Mouse (Mus musculus) midbrain, embryonic 12.5 days (tissue): ENCODE data around the gene Mmp14. TPM values are rescaled to one million over a fixed set of nuclear protein-coding genes. Genes with fewer than 3 reads are reported as not detected.

ENCODE experiments used
- ATAC-seq: fragments of 200-750 bp; cut with Nextera tagmentation; 2 replicates; pipeline ENCODE4 v1.8.0; 2017; ENCODE audit warnings: low read depth, moderate TSS enrichment, moderate library complexity; ENCODE audit not compliant: low FRiP score
- H3K27ac ChIP-seq: fragments of 300-500 bp; sonication (generic); replicated peaks from 2 replicates; pipeline ENCODE4 v1.5.1; 2016; ENCODE audit warnings: mild to moderate bottlenecking
- H3K27me3 ChIP-seq: fragments of 300-500 bp; sonication (generic); 2 replicates; pipeline ENCODE4 v1.6.1; 2016; ENCODE audit warnings: mild to moderate bottlenecking
- H3K36me3 ChIP-seq: fragments of 300-500 bp; sonication (generic); 2 replicates; pipeline ENCODE4 v1.6.1; 2016
- H3K4me1 ChIP-seq: fragments of 300-500 bp; sonication (generic); 2 replicates; pipeline ENCODE4 v1.6.1; 2016
- H3K4me2 ChIP-seq: fragments of 300-500 bp; sonication (generic); replicated peaks from 2 replicates; pipeline ENCODE4 v1.6.1; 2016; ENCODE audit warnings: mild to moderate bottlenecking, moderate library complexity
- H3K4me3 ChIP-seq: fragments of 300-500 bp; sonication (generic); 2 replicates; pipeline ENCODE4 v1.5.1; 2016; ENCODE audit warnings: mild to moderate bottlenecking
- H3K9ac ChIP-seq: fragments of 300-500 bp; sonication (generic); replicated peaks from 2 replicates; pipeline ENCODE4 v1.6.1; 2016; ENCODE audit warnings: mild to moderate bottlenecking, moderate library complexity
- H3K9me3 ChIP-seq: fragments of 300-500 bp; sonication (generic); 2 replicates; pipeline ENCODE4 v1.6.1; 2016; ENCODE audit warnings: mild to moderate bottlenecking
- WGBS: fragments of 180-500 bp; shearing (Covaris S2); methylation state at CpG from one replicate; pipeline ENCODE4 v1.1.7; 2016; 5-methylcytosine and 5-hydroxymethylcytosine counted together
- polyA plus RNA-seq: library from polyadenylated mRNA; unstranded; fragments of >200 nt; fragmentation: Nextera tagmentation; extraction: Ambion mirVana; gene quantifications from 2 replicates; pipeline ENCODE4 v1.2.1, GENCODE M21; 2016

Gene Mmp14
- polyA plus RNA-seq, 1 experiment from 2014 or later: 88.6 TPM

DNA sequence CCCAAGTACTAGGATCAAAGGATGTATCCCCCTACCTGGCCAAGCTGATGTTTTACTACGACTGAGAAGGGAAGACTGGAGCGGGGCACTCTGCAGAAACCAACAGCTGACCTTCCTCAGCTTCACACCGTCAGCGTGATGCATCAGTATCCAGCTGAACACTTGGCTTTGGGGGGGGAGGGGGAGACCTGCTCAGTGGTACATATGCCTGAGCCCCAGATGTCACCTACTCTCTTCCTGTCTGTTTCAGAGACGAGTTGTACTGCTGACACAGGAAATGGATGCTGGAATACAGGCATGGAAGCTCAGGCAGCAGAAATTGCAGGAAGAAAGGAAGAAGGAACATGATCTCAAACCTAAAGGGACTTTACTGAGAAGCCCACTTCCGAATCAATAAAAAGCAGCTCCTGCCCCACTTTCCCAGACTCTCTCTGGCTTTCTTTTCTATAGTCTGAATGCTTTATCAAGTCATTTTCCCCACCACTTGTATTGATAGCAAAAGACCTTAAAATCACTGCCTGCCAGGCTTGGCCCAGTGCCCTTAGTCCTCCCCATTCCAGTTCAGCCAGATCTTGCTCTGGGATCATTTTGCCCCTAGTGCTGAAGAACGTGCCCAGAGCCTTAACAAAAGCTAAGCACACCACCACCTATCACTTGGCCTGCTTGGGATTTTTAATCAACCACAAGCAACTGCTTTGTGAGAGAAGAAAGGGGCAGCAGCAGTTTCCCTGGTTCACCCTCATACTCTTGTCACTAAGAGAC, 1.9 kb upstream of the Mmp14 start:
- Histone ChIP-seq H3K4me2 (peak overlapping the region; percentile 61), H3K9me3 (no peaks in the 10 kb centered on the region), H3K4me3 (0 out of 2 replicates have a peak overlapping the region, but pooled peaks have one; percentile 3), H3K4me1 (peaks cover 63% of the 10 kb centered on the region), H3K27me3 (peaks cover 13% of the 10 kb centered on the region; the same call in 1 of the 2 replicates), H3K27ac (peak overlapping the region; percentile 30), H3K36me3 (peaks cover 10% of the 10 kb centered on the region; the same call in 1 of the 2 replicates), H3K9ac (no peak overlapping the region)
- 67% methylated on average over 7 of the region's 7 CpGs for WGBS
- ATAC-seq: no peak

DNA sequence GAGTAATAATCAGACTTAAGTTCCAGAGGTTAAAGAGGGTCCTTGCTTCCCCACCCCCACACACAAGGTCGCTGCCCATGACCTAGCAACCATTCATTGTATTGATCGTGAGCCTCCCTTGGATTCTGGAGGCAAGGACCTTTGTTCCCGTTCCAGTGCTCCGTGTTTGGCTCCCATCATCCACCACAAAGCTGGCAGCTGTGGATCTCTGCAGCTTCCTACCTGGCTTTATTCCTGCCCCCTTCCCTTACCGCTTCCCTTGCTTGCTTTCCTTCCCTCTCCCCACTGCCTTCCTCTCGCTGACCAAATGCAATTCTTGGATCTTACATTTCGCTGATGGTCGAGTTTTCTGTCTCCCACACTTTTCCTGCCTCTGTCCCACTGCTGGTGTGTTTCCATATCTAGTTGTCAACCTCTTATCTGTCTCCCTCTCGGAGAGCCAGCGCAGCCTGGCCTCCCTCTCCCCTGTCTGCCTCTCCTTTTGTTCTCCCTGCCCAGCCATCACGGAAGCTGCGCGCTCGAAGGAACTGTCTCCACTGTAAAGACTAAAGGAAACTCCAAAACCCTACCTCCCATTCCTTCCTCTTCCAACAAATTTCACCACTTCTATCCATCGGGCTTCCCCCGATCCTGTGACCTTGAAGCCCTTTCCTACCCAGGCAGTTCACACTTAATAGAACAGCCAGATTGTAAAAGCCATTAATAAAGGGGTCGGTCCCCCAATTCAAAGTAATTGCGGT, 836 bp upstream of the Mmp14 start:
- no peaks in the 10 kb centered on the region for H3K9me3 ChIP-seq
- peak overlapping the region; percentile 56 for H3K4me3 ChIP-seq
- peak overlapping the region; percentile 84 for H3K27ac ChIP-seq
- peaks cover 10% of the 10 kb centered on the region; the same call in 1 of the 2 replicates for H3K36me3 ChIP-seq
- peak overlapping the region; percentile 87 for H3K9ac ChIP-seq
- ATAC-seq: no peak
- peak overlapping the region; percentile 61 for H3K4me2 ChIP-seq
- 2% methylated on average over 18 of the region's 18 CpGs for WGBS
- peaks cover 63% of the 10 kb centered on the region for H3K4me1 ChIP-seq
- H3K27me3 ChIP-seq: peaks cover 13% of the 10 kb centered on the region; the same call in 1 of the 2 replicates

DNA sequence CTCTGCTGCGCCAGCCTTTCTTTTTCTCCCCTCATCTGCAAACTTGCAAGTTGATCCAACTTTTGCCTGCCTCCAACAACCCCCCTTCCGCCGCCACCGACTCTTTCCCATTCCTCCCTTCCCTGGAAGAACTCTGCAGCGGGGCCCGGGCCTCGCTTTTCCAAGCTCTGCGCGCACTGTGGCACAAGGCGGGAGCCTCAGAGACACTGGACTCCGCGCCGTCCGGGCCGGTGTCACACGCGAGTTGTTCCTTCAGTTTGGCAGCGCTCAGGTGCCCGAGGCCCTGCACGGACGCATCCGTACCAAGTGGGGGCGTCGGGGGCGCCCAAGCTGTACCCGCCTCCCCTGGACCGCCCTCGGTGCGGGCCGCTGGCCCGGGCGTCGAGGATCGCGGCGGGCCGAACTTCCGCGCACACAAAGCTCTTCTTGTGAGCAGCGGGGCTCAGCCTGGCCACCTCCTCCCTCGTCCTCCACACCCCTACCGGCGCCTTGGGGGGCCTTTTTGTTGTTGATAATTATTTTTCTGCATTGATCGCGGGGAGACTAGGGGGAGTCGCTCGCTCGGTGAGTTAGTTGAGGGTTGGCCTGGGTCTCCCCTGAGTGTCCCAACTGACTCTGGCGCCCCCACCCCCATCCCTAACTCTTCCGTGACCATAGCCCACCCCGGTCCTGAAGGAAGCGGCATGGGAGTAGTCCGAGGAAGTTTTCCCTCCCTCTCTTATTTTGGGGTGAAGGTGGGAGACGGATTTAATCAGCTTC, 845 bp downstream of the Mmp14 start:
- peak; percentile 55; the same call in 1 of the 2 replicates for ATAC-seq
- Histone ChIP-seq H3K27me3 (peaks cover 13% of the 10 kb centered on the region; the same call in 1 of the 2 replicates), H3K9ac (peak overlapping the region; percentile 87), H3K36me3 (peaks cover 10% of the 10 kb centered on the region; the same call in 1 of the 2 replicates), H3K4me3 (peak overlapping the region; percentile 56), H3K4me2 (peak overlapping the region; percentile 61), H3K27ac (peak overlapping the region; percentile 84), H3K4me1 (peaks cover 57% of the 10 kb centered on the region), H3K9me3 (no peaks in the 10 kb centered on the region)
- WGBS: 4% methylated on average over 54 of the region's 54 CpGs

DNA sequence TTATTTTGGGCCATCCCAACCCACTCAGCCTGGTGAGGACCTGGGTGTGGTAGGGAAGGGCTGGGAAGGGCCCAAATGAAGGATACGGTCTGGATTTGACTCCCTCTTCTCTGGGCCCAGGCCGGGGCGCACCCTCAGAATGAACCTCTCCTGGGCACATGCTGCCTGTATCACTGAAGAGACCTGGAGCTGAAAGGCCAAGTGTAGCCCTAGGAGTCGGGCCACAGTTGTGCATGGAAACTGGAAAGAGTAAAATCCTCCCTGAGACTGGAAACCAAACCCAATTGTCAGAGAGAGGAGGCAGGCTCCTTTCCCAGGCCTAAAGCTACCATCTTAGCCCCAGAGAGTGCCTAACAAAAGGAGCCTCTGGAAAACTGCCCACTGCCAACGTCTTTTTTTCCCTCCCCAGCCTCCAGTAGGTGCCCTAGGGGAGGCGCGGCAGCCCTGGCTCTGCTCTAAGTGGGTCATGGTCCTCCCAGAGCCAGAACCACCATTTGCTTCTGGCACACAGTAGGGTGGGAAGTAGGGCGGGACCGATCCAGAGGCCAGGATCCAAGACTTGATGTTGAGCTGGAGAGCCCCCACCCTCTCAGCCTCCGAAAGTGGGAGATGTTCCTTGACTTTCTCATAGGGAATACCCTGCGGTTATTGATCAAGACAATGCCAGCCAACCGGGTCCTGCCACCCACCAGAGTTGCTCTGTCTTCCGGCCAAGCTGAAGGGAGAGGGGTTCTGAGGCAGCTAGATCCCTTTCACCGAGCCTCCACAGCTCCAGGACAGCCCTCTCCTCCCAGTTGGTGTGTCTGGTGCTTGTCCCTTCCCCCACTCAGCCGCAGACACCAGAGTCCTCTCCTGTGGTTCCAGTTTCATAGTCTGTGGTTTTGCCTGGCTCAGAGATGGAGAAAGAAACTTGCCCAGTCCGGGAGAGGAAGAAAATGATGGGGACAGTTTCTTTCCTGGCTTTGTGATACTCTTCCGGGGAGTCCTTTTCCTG, 1.7 kb downstream of the Mmp14 start:
- ATAC-seq: peak; percentile 7; the same call in 1 of the 2 replicates
- H3K36me3 ChIP-seq: peaks cover 14% of the 10 kb centered on the region
- H3K9me3 ChIP-seq: no peaks in the 10 kb centered on the region
- H3K4me2 ChIP-seq: peak overlapping the region; percentile 61
- H3K27ac ChIP-seq: peak overlapping the region; percentile 84
- peak overlapping the region; percentile 56 for H3K4me3 ChIP-seq
- peaks cover 13% of the 10 kb centered on the region; the same call in 1 of the 2 replicates for H3K27me3 ChIP-seq
- WGBS: 47% methylated on average over 17 of the region's 17 CpGs
- peak overlapping the region; percentile 87 for H3K9ac ChIP-seq
- peaks cover 48% of the 10 kb centered on the region for H3K4me1 ChIP-seq

DNA sequence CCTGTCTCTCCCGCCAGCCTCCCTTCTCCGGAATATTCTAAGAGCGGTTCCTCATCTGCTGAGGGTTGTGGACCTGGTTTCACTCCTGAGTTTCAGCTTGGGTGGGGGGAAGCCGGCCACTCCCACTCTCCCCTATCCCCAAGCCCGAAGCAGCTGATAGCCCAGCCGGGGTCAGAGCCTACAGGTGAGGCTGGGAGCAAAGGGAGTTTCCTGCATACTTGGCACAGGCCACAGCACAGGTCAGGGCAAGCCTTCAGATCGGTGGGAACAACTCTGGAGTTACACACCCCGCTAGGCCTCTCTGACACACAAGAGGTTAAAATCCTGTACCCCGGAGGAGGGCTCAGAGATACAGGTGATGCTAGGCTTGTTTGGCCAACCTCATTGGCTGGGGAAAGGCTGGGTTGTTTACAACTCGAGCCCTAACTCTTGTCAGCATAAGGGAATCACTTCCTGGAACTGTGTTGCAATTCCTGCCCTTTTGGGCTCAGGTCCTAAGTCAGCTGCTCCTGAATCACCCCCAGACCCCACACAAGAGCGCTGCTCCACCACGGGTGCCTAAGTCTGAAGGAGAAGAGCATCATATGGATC, 2.6 kb downstream of the Mmp14 start:
- H3K9ac ChIP-seq: peak overlapping the region; percentile 87; the same call in 1 of the 2 replicates
- H3K4me2 ChIP-seq: peak overlapping the region; percentile 61
- no peak for ATAC-seq
- no peaks in the 10 kb centered on the region for H3K9me3 ChIP-seq
- peaks cover 13% of the 10 kb centered on the region; the same call in 1 of the 2 replicates for H3K27me3 ChIP-seq
- peak overlapping the region; percentile 30; the same call in 1 of the 2 replicates for H3K27ac ChIP-seq
- H3K4me3 ChIP-seq: peak overlapping the region; percentile 56; the same call in 1 of the 2 replicates
- WGBS: 74% methylated on average over 12 of the region's 12 CpGs
- peaks cover 22% of the 10 kb centered on the region for H3K36me3 ChIP-seq
- H3K4me1 ChIP-seq: peaks cover 46% of the 10 kb centered on the region

DNA sequence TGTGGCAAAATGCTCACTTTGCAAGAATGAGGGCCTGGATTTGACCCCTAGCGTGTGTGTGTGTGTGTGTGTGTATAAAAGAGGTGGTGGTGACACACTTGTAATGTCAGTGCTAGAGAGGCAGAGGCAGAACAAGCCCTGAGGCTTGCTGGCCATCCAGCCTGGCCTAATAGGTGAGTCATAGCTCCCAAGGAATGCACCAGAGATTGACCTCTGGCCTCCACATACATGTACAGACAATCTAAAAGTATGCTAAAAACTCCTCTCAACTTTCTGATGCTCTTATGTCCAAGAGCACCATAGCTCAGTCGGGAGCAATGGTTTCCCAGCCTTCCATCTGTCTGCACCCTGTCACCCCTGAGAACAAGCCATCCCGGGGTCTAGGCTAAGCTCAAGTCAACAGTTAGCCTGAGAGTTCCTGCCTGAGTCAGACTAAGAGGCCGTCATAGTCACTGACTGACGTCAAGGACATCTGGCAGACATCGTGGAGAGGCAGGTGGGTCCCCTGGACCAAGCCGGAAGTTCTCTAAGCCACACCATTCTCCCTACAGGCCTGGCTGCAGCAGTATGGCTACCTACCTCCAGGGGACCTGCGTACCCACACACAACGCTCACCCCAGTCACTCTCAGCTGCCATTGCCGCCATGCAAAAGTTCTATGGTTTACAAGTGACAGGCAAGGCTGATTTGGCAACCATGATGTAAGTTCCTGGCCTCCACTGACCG, 3.9 kb downstream of the Mmp14 start:
- Histone ChIP-seq H3K36me3 (peaks cover 24% of the 10 kb centered on the region), H3K27me3 (peaks cover 13% of the 10 kb centered on the region; the same call in 1 of the 2 replicates), H3K9ac (no peak overlapping the region), H3K9me3 (no peaks in the 10 kb centered on the region), H3K4me3 (no peak overlapping the region), H3K27ac (no peak overlapping the region), H3K4me1 (peaks cover 34% of the 10 kb centered on the region), H3K4me2 (no peak overlapping the region)
- WGBS: 89% methylated on average over 11 of the region's 11 CpGs
- ATAC-seq: no peak

DNA sequence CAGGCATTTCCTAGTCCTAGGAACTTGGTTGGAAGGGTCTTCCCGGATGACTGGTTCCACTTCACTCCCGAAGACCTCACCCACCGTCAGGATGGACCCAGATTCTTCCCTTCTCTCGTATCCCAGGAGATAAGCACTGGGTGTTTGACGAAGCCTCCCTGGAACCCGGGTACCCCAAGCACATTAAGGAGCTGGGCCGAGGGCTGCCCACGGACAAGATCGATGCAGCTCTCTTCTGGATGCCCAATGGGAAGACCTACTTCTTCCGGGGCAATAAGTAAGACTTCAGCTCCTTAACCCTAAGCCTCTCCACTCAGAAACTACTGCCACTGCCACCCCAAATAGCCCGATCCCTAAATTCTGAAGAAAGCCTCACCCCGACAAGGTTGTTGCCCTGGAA, 7.7 kb downstream of the Mmp14 start:
- ATAC-seq: no peak
- peaks cover 33% of the 10 kb centered on the region for H3K36me3 ChIP-seq

DNA sequence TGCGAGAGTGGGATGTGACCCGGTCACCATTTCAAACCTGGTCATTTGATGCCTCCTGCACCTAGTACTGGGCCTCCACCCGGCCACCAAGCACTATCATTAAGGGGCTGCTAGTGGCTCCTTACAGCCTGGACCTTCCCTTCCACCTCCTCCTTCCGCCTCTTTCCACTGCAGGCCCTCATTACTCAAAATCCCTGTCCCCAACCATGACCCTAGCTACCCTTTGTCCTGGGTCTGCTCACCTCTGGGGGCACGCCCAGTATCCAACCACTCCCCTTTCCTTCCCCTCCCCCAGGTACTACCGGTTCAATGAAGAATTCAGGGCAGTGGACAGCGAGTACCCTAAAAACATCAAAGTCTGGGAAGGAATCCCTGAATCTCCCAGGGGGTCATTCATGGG, 8.2 kb downstream of the Mmp14 start:
- no peaks in the 10 kb centered on the region for H3K4me1 ChIP-seq
- H3K9ac ChIP-seq: no peak overlapping the region
- no peak overlapping the region for H3K27ac ChIP-seq
- no peak overlapping the region for H3K4me2 ChIP-seq
- H3K9me3 ChIP-seq: no peaks in the 10 kb centered on the region
- ATAC-seq: no peak
- no peak overlapping the region for H3K4me3 ChIP-seq
- 0 out of 2 replicates have a peak, but pooled peaks cover 4% of the 10 kb centered on the region for H3K27me3 ChIP-seq
- H3K36me3 ChIP-seq: peaks cover 33% of the 10 kb centered on the region
- 43% methylated on average over 7 of the region's 7 CpGs for WGBS

More for the DNA sequence above, 7.7 kb downstream of the Mmp14 start:
- no peak overlapping the region for H3K4me2 ChIP-seq
- H3K4me3 ChIP-seq: no peak overlapping the region
- no peaks in the 10 kb centered on the region for H3K9me3 ChIP-seq
- H3K27ac ChIP-seq: no peak overlapping the region
- 69% methylated on average over 12 of the region's 12 CpGs for WGBS
- peaks cover 2% of the 10 kb centered on the region; the same call in 1 of the 2 replicates for H3K4me1 ChIP-seq
- H3K27me3 ChIP-seq: 0 out of 2 replicates have a peak, but pooled peaks cover under 1% of the 10 kb centered on the region
- H3K9ac ChIP-seq: no peak overlapping the region

DNA sequence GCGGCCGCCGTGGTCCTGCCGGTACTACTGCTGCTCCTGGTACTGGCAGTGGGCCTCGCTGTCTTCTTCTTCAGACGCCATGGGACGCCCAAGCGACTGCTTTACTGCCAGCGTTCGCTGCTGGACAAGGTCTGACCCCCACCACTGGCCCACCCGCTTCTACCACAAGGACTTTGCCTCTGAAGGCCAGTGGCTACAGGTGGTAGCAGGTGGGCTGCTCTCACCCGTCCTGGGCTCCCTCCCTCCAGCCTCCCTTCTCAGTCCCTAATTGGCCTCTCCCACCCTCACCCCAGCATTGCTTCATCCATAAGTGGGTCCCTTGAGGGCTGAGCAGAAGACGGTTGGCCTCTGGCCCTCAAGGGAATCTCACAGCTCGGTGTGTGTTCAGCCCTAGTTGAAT, 9.1 kb downstream of the Mmp14 start:
- peaks cover 33% of the 10 kb centered on the region for H3K36me3 ChIP-seq
- H3K4me1 ChIP-seq: no peaks in the 10 kb centered on the region
- no peak overlapping the region for H3K4me3 ChIP-seq
- H3K27ac ChIP-seq: no peak overlapping the region
- 94% methylated on average over 14 of the region's 14 CpGs for WGBS
- no peak for ATAC-seq
- H3K9ac ChIP-seq: no peak overlapping the region
- no peaks in the 10 kb centered on the region for H3K9me3 ChIP-seq
- 0 out of 2 replicates have a peak, but pooled peaks cover 4% of the 10 kb centered on the region for H3K27me3 ChIP-seq
- no peak overlapping the region for H3K4me2 ChIP-seq

DNA sequence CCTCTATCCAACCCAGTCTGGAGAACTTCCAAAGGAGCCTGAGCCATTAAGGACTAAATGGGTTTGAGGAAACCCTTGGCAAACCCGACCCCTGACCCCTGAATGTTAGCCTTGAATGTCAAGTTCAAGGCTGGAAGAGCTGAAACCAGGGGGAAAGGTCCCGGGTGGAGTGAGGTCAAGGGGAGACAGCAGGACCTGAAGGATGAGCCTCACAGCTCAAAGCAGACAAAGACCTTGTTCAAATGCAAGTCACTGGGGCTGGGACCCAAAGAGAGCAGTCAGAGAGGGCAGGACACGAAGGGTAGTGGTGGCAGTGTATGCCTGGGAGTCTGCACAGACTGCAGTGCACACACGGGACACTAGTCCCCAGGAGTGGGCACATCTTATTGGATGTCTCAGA, 10.0 kb downstream of the Mmp14 start:
- H3K27me3 ChIP-seq: 0 out of 2 replicates have a peak, but pooled peaks cover 4% of the 10 kb centered on the region
- H3K4me2 ChIP-seq: no peak overlapping the region
- 82% methylated on average over 4 of the region's 4 CpGs for WGBS
- no peak overlapping the region for H3K27ac ChIP-seq
- ATAC-seq: no peak
- H3K36me3 ChIP-seq: peaks cover 33% of the 10 kb centered on the region
- H3K4me1 ChIP-seq: no peaks in the 10 kb centered on the region
- no peaks in the 10 kb centered on the region for H3K9me3 ChIP-seq
- H3K9ac ChIP-seq: no peak overlapping the region
- no peak overlapping the region for H3K4me3 ChIP-seq
